Mouse (Mus musculus): ENCODE measurements around the gene Methig1. TPM values are rescaled to one million over a fixed set of nuclear protein-coding genes. Genes with fewer than 3 reads are reported as not detected.
A peak's percentile ranks its signal among the peaks of the same experiment; 100 is the strongest.
"Not testable (repeated sequence)": the region's sequence is repeated elsewhere in the genome, so short reads cannot be mapped to it uniquely, and the experiment has no call there.

The Methig1 gene
- polyA plus RNA-seq, 1 experiment from 2014 or later = 0.13 TPM

DNA sequence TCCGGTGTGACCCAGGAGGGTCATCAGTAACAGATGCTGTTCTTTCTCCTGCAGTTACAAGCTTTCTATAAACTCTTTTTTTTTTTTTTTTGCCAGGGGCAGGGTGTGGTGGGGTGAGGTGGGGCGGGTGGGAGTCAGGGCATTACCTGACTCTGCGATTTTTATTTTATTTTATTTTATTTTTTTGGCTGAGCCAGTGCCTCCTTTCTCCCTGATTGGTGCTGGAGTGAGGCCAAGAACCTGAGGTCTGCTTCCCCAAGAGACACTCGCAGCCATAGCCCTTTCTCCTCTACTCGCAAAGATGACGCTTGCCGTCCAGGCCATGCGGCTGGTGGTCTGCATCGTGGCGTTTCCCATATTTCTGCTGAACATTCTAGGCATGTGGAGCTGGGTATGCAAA, 18.3 kb upstream of the Methig1 start, which contains the start of gene Mettl7a3:
Mettl7a3 (plus strand) TSS at position 301 of the 400 bp plus-strand sequence.
- WGBS (ENCODE audit: insufficient replicate concordance) = 72% methylated on average over 10 of the region's 10 CpGs
- H3K9me3 ChIP-seq (replicated peaks; ENCODE audit: control insufficient read depth, low read length) = no peaks in the 10 kb centered on the region

DNA sequence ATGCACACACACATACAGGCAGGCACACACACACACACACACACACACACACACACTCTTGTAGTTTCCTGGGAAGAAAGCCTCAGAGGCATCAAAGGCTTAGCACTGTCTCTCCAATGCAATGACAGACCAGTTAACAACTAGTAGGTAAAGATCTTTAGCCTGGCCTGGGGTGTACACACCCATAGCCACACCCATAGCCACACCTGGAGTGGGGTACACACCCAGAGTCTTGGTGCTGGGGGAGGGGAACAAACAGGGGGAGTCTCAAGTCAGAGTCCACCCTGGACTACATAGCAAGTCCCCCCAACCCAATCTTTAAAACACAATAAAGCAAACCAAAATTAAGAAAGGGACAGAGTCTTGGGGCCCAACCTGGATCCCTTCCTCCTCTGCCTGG, 15.6 kb upstream of the Methig1 start:
- not testable (repeated sequence) for H3K27me3 ChIP-seq (ENCODE audit: control insufficient read depth, insufficient read depth, low read depth, low read length); H3K27ac ChIP-seq (ENCODE audit: low read length); H3K36me3 ChIP-seq (ENCODE audit: control insufficient read depth, insufficient read depth); H3K4me2 ChIP-seq (ENCODE audit: low read depth, low read length); H3K9ac ChIP-seq (ENCODE audit: low read depth, low read length); H3K4me1 ChIP-seq (ENCODE audit: control insufficient read depth, low read depth, low read length); H3K4me3 ChIP-seq (ENCODE audit: low read depth, low read length); H3K9me3 ChIP-seq (replicated peaks; ENCODE audit: control insufficient read depth, low read length)
- peak; percentile 72 for ATAC-seq (ENCODE audit: low read depth)

More for the DNA sequence above, 18.3 kb upstream of the Methig1 start, which contains the start of gene Mettl7a3:
- Histone ChIP-seq H3K4me2 (ENCODE audit: low read depth, low read length) (no peak within 1 kb of the TSS), H3K27ac (ENCODE audit: low read length) (no peak within 1 kb of the TSS), H3K4me3 (ENCODE audit: low read depth, low read length) (no peak within 1 kb of the TSS), H3K9ac (ENCODE audit: low read depth, low read length) (no peak within 1 kb of the TSS), H3K4me1 (ENCODE audit: control insufficient read depth, low read depth, low read length) (no peaks in the 10 kb centered on the region), H3K36me3 (ENCODE audit: control insufficient read depth, insufficient read depth) (no peaks in the 10 kb centered on the region), H3K27me3 (ENCODE audit: control insufficient read depth, insufficient read depth, low read depth, low read length) (no peaks in the 10 kb centered on the region)
- ATAC-seq (ENCODE audit: low read depth) = no peak

DNA sequence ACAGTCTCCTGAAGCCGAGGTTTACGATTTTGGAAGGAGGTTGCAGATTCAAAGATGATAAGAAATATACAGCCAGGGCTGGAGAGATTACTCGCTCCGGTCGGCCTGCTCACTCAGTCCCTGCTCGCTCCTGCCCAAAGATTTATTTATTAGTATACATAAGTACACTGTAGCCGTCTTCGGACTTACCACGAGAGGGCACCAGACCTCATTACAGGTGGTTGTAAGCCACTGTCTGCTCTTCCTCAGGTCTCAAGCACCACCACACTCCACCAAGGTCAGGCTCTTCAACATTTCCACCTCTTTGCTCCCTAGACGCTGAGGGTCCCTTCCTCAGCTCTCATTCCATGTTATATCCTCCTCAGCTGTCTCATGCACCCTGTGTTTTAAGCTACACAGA, 15.1 kb upstream of the Methig1 start:
- not testable (repeated sequence) for H3K27ac ChIP-seq (ENCODE audit: low read length); H3K9me3 ChIP-seq (replicated peaks; ENCODE audit: control insufficient read depth, low read length); H3K4me3 ChIP-seq (ENCODE audit: low read depth, low read length); H3K36me3 ChIP-seq (ENCODE audit: control insufficient read depth, insufficient read depth); H3K4me1 ChIP-seq (ENCODE audit: control insufficient read depth, low read depth, low read length); H3K9ac ChIP-seq (ENCODE audit: low read depth, low read length); H3K27me3 ChIP-seq (ENCODE audit: control insufficient read depth, insufficient read depth, low read depth, low read length); H3K4me2 ChIP-seq (ENCODE audit: low read depth, low read length)
- 0 out of 2 replicates have a peak, but pooled peaks have one; percentile 33 for ATAC-seq (ENCODE audit: low read depth)
- WGBS (ENCODE audit: insufficient replicate concordance) = 27% methylated on average over 10 of the region's 10 CpGs

DNA sequence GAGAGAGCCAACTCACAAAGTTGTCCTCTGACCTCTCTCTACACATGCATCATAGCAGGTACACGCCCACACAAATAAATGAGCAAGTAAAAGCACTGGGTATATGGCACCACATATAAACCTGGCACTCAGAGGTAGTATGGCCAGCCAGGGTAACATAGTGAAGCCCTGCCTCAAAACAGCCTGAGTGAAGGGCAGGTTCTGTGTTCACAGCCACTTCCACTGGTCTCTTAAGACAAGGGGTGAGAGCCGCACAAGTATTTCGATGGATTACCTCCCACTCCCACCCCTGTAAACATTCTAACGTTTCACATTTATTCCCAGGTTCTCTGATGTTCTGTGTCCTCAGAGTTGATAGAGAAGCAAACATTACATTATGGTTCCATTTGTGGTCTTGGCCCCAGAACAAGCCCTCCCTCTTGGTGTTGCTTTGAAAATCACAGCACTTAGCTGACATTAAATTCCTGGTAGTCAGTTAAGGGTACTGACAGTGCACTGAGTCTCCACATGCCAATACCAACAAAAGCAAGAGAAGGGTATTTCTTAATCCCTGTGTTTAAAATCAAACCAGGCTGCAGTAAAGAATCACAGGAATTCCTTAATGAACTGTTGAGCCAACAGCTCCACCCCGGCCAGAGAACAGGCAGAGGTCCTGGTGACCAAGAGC, 11.5 kb upstream of the Methig1 start:
- not testable (repeated sequence) for H3K27me3 ChIP-seq (ENCODE audit: control insufficient read depth, insufficient read depth, low read depth, low read length); H3K4me1 ChIP-seq (ENCODE audit: control insufficient read depth, low read depth, low read length); H3K9me3 ChIP-seq (replicated peaks; ENCODE audit: control insufficient read depth, low read length); ATAC-seq (ENCODE audit: low read depth); H3K9ac ChIP-seq (ENCODE audit: low read depth, low read length); H3K4me3 ChIP-seq (ENCODE audit: low read depth, low read length); H3K36me3 ChIP-seq (ENCODE audit: control insufficient read depth, insufficient read depth); H3K27ac ChIP-seq (ENCODE audit: low read length); H3K4me2 ChIP-seq (ENCODE audit: low read depth, low read length)
- WGBS (ENCODE audit: insufficient replicate concordance) = 47% methylated on average over 4 of the region's 5 CpGs

DNA sequence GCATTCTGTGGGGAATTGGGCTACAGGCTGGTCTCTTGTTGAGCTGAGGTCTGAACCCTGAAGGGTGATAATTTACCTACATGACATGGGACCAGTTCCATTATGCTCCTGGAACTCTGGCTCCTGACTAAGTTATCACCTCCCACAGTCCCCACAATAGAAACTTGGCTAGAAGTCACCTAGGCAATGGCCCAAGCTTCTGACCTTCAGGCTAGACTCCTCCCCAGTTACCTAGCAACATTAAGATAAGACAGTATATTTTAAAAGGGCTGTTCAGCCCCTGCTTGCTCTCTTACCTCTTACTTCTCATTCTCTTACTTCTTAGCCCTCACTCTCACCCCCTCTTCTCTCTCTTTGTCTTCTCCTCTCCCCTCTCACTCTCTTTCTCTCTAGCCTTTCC, 7.5 kb upstream of the Methig1 start:
- Histone ChIP-seq H3K9me3 (replicated peaks; ENCODE audit: control insufficient read depth, low read length) (no peaks in the 10 kb centered on the region), H3K4me2 (ENCODE audit: low read depth, low read length) (no peak overlapping the region), H3K4me3 (ENCODE audit: low read depth, low read length) (no peak overlapping the region), H3K27me3 (ENCODE audit: control insufficient read depth, insufficient read depth, low read depth, low read length) (no peaks in the 10 kb centered on the region), H3K36me3 (ENCODE audit: control insufficient read depth, insufficient read depth) (no peaks in the 10 kb centered on the region), H3K27ac (ENCODE audit: low read length) (no peak overlapping the region), H3K4me1 (ENCODE audit: control insufficient read depth, low read depth, low read length) (no peaks in the 10 kb centered on the region; the same call in 1 of the 2 replicates), H3K9ac (ENCODE audit: low read depth, low read length) (no peak overlapping the region)
- ATAC-seq (ENCODE audit: low read depth) = no peak

DNA sequence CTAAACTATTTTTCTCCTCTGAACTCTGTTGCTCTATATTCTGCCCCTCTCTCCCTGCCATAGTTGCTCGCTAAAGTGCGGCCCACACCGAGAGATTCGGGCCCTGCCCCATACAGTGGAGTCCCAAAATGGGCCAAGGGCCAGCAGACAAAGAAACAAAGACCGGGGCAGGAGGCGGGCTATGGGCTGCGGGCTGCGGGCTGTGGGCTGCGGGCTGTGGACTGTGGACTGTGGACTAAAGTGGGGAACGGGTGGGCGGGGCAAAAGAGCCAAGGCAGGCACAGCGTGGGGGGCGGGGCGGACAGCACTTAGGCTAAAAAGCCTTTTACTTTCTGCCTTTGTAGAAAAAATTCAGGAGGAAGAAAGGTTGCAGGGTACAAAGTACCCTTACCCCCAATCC, 6.2 kb upstream of the Methig1 start:
- Histone ChIP-seq H3K4me1 (ENCODE audit: control insufficient read depth, low read depth, low read length) (no peaks in the 10 kb centered on the region; the same call in 1 of the 2 replicates), H3K27ac (ENCODE audit: low read length) (peak overlapping the region; percentile 5; the same call in 1 of the 2 replicates)
- 56% methylated on average over 14 of the region's 14 CpGs for WGBS (ENCODE audit: insufficient replicate concordance)

DNA sequence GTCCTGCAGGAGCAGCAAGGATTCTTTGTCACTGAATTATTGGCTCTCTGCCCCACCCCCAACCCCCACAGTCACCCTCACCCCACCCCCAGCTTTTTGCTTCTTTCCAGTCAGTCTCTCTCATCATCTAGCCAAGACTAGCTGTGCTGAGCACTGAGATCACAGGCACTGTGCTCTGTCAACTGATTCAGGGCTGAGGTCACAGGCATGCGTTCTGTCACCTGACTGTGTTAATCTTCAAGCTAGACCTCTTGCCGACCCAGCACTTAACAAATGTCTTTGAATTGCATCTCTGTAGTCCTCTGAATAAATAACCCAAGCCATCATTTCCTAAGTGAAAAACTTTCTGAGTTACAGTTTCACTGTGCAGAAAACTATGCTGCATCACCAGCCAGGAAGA, 3.5 kb upstream of the Methig1 start:
- Histone ChIP-seq H3K9me3 (replicated peaks; ENCODE audit: control insufficient read depth, low read length) (no peaks in the 10 kb centered on the region), H3K4me2 (ENCODE audit: low read depth, low read length) (no peak overlapping the region), H3K27me3 (ENCODE audit: control insufficient read depth, insufficient read depth, low read depth, low read length) (no peaks in the 10 kb centered on the region), H3K36me3 (ENCODE audit: control insufficient read depth, insufficient read depth) (no peaks in the 10 kb centered on the region), H3K4me3 (ENCODE audit: low read depth, low read length) (no peak overlapping the region), H3K9ac (ENCODE audit: low read depth, low read length) (no peak overlapping the region), H3K27ac (ENCODE audit: low read length) (no peak overlapping the region), H3K4me1 (ENCODE audit: control insufficient read depth, low read depth, low read length) (no peaks in the 10 kb centered on the region; the same call in 1 of the 2 replicates)
- 49% methylated on average over 2 of the region's 2 CpGs for WGBS (ENCODE audit: insufficient replicate concordance)
- ATAC-seq (ENCODE audit: low read depth) = peak; percentile 31; the same call in 1 of the 2 replicates

More for the DNA sequence above, 6.2 kb upstream of the Methig1 start:
- no peaks in the 10 kb centered on the region for H3K9me3 ChIP-seq (replicated peaks; ENCODE audit: control insufficient read depth, low read length)
- no peaks in the 10 kb centered on the region for H3K36me3 ChIP-seq (ENCODE audit: control insufficient read depth, insufficient read depth)
- H3K4me2 ChIP-seq (ENCODE audit: low read depth, low read length) = no peak overlapping the region
- H3K9ac ChIP-seq (ENCODE audit: low read depth, low read length) = no peak overlapping the region
- ATAC-seq (ENCODE audit: low read depth) = peak; percentile 87
- H3K4me3 ChIP-seq (ENCODE audit: low read depth, low read length) = no peak overlapping the region
- H3K27me3 ChIP-seq (ENCODE audit: control insufficient read depth, insufficient read depth, low read depth, low read length) = no peaks in the 10 kb centered on the region

DNA sequence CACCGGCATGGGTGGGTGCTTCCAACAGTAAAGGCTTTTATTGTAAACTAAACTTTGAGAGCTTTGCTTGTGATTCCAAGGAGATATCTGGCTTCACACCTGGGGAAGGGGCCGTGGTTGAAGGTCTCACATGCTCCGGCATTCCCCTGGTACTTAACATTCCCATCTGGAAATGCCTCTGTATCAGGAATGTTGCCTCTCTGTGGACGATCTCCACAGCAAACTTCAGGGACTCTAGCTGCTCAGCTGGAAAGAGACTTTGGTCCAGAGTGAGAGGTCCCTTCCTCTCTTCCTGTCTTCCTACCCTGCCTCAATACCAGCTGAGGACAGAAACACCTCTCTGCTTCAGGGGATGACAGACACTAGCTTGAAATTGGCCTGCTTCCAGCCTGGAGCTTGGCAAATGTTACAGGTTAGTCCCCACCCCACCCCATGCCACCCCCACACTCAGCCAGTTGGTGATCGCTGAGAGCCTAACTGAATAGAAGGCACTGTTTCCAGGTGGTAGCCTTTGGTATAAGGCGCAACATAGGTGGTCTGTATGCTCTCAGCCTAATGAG, 1.4 kb upstream of the Methig1 start:
- 55% methylated on average over 6 of the region's 6 CpGs for WGBS (ENCODE audit: insufficient replicate concordance)
- no peak overlapping the region for H3K4me2 ChIP-seq (ENCODE audit: low read depth, low read length)
- no peak for ATAC-seq (ENCODE audit: low read depth)
- no peak overlapping the region for H3K27ac ChIP-seq (ENCODE audit: low read length)
- no peaks in the 10 kb centered on the region for H3K27me3 ChIP-seq (ENCODE audit: control insufficient read depth, insufficient read depth, low read depth, low read length)
- H3K9ac ChIP-seq (ENCODE audit: low read depth, low read length) = no peak overlapping the region
- H3K36me3 ChIP-seq (ENCODE audit: control insufficient read depth, insufficient read depth) = no peaks in the 10 kb centered on the region
- H3K4me1 ChIP-seq (ENCODE audit: control insufficient read depth, low read depth, low read length) = no peaks in the 10 kb centered on the region; the same call in 1 of the 2 replicates
- H3K9me3 ChIP-seq (replicated peaks; ENCODE audit: control insufficient read depth, low read length) = no peaks in the 10 kb centered on the region
- H3K4me3 ChIP-seq (ENCODE audit: low read depth, low read length) = no peak overlapping the region

DNA sequence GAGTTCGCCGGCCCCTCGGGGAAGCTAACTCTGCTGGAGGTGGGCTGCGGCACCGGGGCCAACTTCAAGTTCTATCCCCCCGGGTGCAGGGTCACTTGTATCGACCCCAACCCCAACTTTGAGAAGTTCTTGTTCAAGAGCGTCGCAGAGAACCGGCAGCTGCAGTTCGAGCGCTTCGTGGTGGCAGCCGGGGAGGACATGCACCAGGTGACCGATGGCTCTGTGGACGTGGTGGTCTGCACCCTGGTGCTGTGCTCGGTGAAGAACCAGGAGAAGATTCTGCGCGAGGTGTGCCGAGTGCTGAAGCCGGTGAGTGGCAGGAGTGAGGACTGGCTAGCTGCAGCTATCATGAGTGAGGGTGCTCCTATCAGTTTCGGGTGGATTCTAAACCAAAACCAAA, 450 bp downstream of the Methig1 start:
- H3K4me1 ChIP-seq (ENCODE audit: control insufficient read depth, low read depth, low read length); H3K27me3 ChIP-seq (ENCODE audit: control insufficient read depth, insufficient read depth, low read depth, low read length); H3K9ac ChIP-seq (ENCODE audit: low read depth, low read length); H3K36me3 ChIP-seq (ENCODE audit: control insufficient read depth, insufficient read depth); H3K4me2 ChIP-seq (ENCODE audit: low read depth, low read length); H3K4me3 ChIP-seq (ENCODE audit: low read depth, low read length); H3K27ac ChIP-seq (ENCODE audit: low read length); H3K9me3 ChIP-seq (replicated peaks; ENCODE audit: control insufficient read depth, low read length); ATAC-seq (ENCODE audit: low read depth): not testable (repeated sequence)
- WGBS (ENCODE audit: insufficient replicate concordance) = 81% methylated on average over 10 of the region's 22 CpGs

Measured in liver, embryonic 16.5 days (tissue).